Mouse (Mus musculus): ENCODE results near the gene Sebox. TPM values are rescaled to one million over a fixed set of nuclear protein-coding genes. Genes with fewer than 3 reads are reported as not detected.
A peak's percentile ranks its signal among the peaks of the same experiment; 100 is the strongest.

The Sebox gene
- polyA plus RNA-seq (2017; shearing (Covaris generic)), result not detected

DNA sequence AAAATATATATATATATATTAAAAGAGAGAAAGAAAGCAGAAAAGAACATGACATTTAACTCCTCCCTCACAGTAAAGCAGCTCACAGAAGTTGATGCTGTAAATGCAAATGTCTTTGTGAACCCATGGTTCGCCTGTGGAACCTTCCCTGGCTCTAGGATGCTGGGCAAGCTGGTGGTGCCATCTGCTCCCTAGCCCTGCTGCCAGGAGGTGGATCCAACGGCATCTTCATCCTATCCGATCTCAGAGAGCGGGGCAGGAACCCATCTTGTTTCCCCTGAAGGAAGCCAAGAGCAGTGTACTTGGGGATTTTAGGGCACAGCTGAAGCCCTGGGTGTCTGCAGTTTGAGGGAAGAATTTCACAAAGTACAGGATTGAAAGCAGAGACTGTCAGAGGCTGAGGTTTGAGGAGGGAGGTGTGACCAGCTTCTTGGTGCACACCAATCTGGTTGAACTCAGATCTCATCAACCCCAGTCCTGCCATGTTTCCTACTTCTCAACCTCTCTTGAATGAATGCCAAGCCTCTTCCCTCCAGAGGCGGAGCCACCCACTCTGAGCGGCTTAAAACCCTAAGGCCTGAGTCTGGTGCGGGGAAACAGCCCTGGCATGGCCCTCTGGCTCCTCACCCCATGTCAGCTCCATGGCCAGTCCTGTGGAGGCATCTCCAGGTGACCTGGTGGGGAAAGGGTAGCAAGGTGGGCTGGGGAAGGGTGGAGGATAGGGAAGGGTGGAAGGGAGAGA is at the start of gene Sebox:
Gene Sebox, plus strand, starts transcription at position 539 of the 742 bp plus-strand sequence.
- no peak for ATAC-seq

DNA sequence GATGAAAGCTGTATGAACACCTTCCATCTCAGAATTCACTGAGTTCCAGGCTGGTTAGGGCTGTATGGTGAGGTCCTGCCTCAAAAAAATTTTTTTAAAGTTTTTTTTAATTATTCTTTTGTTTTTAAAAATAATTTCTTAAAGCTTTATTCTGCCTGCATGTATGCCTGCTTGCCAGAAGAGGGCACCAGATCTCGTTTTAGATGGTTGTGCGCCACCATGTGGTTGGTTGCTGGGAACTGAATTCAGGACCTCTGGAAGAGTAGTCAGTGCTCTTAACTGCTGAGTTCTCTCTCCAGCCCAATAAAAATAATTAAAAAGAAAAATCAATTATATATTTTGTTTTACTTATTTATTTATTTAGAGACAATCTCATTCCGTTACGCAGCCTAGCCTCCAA is 49.6 kb upstream of the Sebox start:
- no peak for ATAC-seq

DNA sequence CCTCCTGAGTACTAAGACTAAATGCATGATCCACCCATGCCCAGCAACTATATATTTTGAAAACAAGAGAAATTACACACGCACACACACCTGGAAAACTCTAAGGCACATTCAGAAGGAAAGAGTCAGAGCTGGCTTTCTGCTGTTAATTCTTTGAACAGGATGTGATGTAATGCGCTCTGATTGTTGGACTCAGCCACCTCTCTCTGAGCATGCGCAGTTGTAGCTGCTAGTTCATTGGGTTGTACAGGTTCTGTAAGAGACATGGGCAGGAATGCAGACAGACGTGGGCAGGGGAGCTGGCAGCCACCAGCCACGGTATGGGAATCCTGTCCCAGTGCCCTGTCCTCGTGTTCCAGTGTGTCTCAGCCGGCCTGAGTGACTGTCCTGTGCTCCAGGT is 49.0 kb upstream of the Sebox start:
- no peak for ATAC-seq

DNA sequence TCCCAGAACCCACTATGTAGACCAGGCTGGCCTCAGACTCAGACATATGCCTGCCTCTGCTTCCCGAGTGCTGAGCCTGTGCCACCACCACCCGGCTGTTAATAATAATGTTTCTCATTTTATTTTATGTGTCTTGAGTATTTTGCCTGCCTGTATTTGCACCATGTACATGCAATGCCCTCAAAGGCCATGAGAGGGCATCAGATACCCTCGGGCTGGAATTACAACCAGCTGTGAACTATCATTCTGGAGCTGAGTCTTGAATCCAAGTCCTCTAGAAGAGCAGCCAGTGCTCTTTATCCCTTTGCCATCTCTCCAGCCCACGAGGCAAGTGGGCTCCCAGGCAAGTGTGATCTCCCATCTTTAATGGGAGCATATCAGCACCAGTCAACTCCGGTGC is 47.9 kb upstream of the Sebox start:
- no peak for ATAC-seq

DNA sequence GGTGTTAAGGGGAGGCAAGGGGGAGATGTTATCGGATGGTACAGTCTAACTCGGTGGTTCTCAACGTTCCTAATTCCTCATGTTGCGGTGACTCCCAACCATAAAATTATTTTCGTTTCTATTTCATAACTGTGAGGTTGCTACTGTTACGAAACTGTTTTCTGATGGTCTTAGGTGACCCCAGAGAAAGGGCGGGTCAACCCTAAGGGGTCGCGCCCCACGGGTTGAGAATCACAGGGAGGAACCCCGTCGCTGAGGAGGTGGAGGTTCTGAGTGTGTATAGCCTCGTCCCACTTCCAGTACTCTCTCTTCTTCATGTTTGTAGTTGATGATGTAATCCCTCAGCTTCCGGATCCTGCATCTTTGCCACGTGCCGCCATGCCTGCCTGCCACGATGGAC is 44.5 kb upstream of the Sebox start:
- ATAC-seq, result no peak

DNA sequence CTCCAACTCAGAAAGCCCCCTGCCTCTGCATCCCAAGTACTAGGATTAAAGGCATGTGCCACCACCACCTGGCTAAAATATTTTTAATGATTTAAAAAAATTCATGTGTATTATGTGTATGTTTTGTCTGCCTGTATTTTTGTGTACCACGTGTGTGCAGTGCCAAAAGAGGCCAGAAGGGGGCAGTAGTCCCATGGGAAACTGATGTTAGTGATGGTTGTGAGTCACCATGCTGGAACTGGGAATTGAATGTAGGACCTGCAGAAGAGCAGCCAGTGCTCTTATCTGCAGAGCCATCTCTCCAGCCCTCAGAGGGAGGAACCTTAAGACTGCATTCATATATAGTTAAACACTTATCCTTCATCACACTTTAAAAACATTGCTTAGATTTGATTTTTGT is 41.4 kb upstream of the Sebox start:
- ATAC-seq, result no peak

DNA sequence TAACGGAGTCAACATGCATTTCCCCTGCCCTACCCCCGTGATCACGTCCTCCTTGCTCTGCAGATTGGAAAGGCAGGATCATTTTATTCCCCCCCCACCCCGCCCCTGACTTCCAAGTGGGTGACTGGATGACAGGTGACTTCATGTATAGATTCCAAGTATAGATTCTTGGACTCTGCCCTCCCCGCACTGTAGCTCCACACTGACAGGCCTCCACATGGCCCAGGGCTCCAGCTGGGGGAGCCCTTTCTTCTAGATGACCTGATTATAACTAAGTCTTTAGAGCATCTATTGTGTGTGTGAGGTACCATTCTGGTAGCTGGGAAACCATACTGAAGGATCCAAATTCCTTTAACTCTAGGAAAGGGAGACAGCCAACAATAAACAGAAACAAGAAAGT is 40.6 kb upstream of the Sebox start:
- ATAC-seq, result no peak

DNA sequence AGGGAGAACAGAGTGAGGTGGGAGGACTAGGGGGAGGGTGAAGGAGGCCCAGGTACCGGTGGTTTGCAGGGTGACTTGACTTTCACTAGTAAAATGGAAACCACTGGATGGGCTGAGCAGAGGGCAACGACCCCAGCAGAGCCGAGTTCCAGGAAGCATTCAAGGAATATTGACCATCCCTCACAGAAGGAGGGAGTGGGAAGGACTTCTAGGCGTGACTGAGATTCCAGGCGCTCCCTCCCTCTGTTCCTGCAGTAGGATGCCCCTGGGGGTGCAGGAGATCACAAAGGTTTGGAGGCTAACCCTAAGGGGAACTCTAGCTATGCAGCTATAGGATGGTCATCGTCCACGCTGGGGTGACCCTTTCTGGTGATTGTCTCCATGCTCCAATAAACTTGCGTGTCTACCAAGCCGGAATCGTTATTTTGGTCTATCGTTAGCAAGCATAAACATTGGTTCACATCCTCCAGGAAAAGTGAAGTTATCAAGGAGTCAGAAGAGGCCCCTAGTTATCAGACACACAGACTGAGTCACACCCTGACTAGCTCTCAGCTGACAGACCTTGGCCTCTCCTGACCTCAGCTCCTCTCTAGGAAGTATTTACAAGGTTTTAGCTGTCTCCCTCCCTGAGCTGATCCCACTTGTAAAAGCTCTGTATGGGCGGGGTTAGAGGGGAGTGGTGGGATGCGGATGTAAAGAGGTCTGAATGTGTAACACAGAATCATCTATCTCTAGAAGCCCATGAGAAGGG is 39.8 kb upstream of the Sebox start:
- no peak for ATAC-seq

DNA sequence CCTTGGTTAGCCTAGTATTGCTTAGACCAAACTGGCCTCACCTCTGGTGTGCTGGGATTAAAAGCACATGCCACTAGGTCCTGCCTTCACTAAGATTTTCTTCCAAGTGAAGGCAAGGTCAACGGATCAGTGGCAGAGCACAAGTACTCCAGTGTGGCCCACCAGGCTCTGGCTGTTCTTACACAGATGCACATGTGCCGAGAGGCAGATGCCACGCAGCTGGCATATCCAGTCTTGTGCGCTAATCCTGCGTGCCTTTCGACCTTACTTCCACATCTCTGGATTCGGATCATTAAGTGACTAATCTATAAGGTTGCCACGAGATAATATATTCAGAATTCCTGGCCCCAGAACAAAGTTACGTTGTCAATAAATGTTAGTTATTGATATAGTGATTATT is 38.1 kb upstream of the Sebox start:
- no peak for ATAC-seq

DNA sequence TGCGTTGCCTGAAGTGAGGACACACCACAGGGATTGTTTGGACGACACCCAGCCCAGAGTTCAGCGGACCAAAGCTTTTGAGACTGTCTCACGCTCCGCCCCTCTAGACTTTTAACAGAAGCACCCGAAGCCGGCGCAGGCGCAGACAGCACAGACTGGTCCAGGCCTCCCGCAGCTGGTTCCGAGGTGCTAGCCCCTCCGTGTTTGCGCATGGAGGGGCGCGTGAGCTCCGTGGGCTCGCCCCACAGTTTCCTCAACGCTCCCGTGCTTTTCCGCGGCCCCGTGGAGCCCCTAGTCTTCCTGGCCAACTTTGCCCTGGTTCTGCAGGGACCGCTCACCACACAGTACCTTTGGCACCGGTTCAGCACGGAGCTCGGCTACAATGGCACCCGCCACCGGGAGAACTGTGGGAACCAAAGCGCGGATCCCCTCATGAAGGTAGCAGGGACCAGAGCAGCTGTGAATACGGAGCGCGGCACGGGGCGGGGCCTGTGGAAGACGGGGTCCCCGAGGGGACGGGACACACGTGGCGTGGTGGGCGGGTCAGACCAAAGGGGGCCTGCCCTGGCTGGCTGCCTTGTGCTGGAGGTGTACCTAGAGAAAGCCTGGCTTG is 37.6 kb upstream of the Sebox start, which contains the start of gene Slc46a1:
Gene Slc46a1, plus strand, starts transcription at position 130 of the 613 bp plus-strand sequence.
- peak; percentile 34 for ATAC-seq

DNA sequence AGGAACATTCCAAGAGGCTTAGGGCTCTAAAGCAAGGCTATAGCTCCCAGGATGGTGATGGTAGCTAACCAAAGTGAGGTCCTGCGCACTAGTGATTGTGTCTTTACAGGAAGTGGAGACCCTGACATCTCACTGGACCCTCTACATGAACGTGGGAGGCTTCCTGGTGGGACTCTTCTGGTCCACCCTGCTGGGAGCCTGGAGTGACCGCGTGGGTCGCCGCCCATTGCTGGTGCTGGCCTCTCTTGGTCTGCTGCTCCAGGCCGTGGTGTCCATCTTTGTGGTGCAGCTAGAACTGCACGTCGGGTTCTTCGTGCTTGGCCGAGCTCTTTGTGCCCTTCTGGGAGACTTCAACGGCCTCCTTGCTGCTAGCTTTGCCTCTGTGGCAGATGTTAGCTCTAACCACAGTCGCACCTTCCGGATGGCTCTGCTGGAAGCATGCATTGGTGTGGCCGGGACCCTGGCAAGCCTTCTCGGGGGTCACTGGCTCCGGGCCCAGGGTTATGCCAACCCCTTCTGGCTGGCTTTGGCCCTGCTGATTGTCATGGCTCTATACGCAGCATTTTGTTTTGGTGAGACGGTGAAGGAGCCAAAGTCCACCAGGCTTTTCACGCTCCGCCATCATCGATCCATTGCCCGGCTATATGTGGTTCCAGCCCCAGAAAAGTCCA is 36.9 kb upstream of the Sebox start:
- ATAC-seq, result no peak

DNA sequence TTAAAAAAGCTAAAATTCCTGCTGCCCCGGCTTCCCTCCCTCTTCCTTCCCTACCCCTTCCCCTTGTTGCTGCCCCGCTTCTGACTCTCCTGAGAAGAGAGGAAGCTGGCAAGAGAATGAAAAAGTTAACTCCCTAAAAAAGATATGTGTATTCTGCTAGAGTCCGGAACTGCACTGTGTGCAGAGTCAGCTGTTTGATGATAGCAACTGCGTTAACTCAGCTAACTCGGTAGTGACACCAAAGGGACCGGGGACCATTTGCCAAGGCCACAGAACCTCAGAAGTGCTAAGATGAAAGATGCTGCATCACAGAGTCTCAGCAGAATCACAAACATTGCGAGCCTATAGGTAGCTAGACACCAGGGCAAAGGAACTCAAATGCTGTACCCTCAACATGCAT is 35.7 kb upstream of the Sebox start:
- no peak for ATAC-seq

DNA sequence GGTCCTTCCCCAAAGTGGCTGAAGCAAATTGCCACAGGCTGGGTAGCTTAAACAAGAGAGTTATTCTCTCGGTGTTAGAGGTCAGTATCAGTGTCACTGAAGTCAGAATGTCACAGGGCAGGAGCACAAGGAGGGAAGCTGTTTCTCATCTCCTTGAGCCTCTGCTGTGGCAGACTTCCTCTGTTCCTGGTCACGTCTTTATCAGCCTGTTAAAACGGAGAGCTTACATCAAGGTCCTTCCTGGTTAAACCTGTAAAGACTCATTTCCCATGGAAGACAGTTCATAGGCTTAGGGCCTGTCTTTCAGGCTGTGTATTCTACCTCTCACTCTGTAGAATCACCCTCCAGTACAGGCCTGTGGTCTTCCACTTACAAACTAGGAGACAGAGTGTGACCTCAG is 35.3 kb upstream of the Sebox start:
- no peak for ATAC-seq

DNA sequence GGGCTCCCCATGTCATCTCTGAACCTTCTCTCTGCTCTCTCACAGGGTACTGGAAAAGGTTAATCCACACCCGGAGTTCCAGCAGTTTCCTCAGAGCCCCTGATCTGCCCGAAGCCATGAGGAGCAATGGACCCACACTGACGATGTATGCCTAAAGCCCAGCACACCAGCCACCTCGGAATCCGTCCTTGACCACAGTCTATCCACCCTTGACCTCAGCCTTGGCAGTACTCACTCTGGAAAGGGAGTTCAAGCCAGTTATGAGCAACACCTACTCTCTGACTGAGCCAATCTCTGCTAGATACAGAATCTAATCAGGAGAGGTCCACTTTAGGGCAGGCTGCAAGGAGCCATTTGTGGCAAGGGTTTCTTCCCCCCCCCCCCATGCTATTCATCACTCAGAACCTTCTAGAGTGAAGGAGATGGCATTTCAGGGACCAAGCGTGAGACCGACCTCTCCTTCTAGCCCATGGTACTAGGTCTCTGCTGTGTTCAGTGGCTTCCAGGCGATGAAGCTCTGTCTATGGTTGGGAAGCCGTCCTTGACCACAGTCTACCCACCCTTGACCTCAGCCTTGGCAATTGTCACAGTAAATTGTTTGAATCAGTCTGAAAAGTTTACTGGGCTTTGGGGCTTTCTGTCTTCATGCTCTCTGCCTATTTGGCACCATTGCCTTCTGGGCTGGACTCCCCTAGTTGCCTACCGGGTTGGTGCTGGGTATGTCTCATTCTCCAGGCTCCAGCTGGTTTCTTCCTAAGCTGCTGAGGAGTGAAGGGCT is 31.7 kb upstream of the Sebox start:
- ATAC-seq, result no peak

DNA sequence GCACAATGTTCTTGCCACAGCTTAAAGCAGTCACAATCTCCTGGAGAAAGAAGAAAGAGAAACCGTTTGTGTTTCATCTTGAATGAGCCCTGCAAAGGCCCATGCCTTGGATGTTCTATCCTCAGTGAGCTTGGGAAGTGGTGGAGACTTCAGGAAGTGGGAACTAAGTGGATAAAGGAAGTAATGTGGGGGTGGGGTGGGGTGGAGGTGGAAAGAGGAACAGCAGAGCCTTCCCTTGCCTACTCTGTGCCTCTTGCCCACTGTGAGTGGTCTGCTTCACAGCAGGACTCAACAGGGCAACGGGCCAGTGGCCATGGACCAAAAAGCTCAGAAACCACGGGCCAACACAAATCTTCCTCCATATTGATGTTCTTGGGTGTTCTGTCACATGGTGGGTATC is 28.0 kb upstream of the Sebox start:
- ATAC-seq, result no peak

DNA sequence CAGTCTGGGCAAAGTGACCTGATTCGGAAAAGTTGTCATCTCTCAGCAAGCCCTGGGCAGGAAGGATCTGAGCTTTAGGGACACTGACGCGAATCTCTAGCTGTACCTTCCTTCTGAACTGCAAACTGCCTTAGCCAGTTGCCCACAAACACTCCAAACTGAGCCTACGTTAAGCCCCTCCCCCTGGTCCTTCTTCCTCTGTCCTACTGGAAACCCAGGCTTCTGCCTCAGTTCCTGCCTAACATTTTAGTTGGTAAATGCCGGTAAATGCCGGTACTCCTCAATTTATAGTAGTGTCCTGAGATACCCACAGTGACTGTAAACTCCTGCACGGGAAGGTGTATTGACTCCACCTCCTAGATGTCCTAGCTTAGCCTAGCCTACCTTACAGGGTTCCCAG is 19.6 kb upstream of the Sebox start:
- no peak for ATAC-seq

DNA sequence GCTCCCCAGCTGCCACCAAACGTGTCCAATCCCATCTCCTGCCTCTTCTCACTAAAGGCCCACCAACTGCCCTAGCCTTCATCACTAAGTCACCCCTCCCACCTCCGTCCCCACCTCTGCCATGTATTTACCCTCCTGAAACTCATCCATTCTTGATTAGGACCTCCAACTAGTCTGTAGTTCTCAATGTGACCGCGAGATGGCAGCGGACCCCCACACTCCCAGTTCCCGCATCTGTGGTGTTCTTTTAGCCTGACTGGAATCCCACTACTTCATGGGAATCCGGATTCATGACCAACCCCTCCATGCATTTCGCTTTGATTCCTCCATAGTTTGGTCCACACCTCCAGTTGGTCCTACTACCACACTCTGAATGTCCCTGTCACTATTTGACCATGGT is 15.1 kb upstream of the Sebox start:
- ATAC-seq, result peak; percentile 65

DNA sequence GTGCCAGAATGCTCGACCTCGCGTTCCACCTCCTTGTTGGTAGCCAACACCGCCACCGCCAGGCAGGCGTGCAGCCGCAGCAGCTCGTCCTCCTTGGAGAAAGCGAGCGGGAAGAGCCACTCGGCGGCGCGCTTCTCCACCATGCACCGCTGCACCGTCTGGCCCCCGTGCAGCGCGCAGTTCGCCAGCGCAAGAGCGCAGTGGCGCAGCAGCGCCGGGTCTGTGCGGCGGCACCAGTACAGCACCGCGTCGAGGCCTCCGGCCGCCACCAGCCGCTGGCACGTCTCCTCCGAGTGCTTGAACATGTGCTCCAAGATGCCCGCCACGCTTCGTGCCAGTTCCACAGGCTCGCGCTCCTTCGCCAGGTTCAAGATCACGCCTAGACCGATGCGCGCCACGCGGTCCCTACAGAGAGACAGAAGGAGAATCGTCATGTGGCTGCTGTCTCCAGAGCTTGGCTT is 12.4 kb upstream of the Sebox start:
- ATAC-seq, result no peak

DNA sequence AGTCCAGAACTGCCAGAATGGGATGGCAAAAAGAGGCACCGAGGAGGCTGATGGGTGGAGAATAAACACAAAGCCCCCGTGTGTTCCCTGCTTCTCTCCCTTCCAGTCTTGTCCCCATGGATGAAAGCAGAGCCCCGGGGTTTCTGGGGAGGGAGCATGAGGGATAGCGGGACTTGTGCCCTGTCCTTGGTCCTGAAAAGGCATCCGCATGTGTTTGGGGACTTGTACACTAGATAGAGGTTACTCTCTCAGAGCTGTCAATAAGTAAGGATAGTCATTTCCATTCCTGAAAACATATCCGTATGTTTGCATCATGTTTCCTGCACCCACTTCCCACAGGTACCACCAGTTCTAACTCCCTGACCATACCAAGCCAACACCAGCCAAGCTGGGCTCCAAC is 7.3 kb upstream of the Sebox start:
- no peak for ATAC-seq

DNA sequence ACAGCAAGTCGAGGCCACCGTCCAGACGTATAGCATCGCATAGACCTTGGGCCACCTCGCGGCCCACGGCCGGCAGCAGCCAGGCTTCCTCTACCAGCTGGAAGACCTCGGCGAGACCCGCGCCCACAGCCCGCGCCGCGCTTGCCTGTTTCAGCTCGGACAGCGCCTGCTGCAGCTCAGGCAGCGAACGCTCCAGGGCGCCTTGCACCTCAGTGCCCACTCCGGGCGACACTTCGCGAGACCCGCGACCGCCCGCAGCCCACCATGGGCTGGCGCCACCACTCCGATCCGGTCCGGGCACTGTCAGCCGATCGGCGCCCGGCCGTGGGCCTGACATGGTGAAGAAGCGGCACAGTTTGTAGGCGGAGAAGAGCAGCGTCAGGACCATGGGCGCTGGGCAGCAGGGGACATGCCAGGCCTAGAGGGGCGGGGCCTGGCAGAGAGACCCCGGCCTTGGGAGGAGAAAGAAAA is 6.1 kb upstream of the Sebox start:
- ATAC-seq, result no peak

DNA sequence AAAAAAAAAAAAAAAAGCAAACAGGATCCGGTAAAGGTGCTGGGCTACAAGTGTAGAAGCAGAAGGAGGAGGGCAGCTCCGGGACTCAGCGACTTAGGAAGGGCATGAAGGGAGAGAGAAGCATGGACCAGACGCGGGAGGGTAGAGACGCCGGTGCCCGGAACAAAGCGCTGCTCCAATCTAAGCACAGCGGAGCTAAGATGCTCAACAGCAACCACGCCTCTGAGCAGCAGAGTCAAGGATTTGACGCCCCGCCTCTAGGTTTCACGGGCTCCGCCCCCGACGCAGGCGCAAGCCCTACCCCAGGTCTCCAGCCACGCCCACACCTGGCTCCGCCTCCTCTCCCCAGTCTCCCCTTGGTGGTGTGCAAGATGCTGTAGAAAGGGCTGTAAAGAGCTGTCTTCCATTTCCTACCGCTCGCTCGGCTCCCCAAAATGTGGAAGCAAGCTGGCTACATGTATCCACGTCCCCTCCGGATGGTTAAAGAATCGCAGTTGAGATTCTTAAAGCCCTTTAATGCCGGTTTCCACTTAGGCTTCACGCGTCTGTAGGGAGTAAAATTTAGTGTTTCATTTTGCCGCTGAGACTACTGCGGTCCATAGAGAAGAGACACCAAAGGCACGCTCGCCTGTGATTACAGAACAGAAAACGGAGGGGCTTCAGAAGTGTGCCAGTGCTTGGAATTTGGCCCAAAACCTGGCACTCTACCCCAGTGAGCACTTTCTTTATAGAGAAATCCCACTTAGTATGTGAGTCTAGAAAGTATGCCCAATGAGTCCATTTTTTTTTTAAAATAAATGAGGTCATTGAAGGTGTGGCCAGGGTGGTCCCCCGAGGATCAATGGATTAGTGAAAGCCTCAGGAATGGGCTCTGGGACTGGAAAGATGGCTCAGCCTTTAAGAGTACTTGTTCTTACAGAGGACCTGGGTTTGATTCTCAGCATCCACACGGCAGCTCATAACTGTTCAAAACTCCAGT is 5.4 kb upstream of the Sebox start, which contains the start of gene Sarm1:
Gene Sarm1, minus strand, starts transcription at position 211 of the 979 bp plus-strand sequence.
- ATAC-seq, result peak; percentile 99

Data from CD4-positive, CD25-positive, alpha-beta regulatory T cell, adult 4 months (primary cell).